Mouse (Mus musculus) c-Kit-negative CD71-positive TER-119-positive erythroid progenitor cells, embryonic 14.5 days (primary cell): Measurements from ENCODE around the gene Ceacam15.

Experiments
- DNase-seq: peaks from one replicate; pipeline ENCODE4 v3.0.0-alpha.2; 2013; ENCODE audit warnings: low read depth, low spot score

Gene Ceacam15

GRCm38 (mm10) chr7:16631025-16631424 lies 44.5 kb downstream of the Ceacam15 start:
- no peak for DNase-seq

GRCm38 (mm10) chr7:16629598-16630296 lies 45.8 kb downstream of the Ceacam15 start:
- DNase-seq = peak; percentile 17

GRCm38 (mm10) chr7:16628096-16628771 lies 47.3 kb downstream of the Ceacam15 start:
- DNase-seq = peak; percentile 47

GRCm38 (mm10) chr7:16623687-16624086 lies 51.8 kb downstream of the Ceacam15 start:
- no peak for DNase-seq

GRCm38 (mm10) chr7:16623131-16623530 lies 52.4 kb downstream of the Ceacam15 start:
- no peak for DNase-seq
